Comparison of ENCODE assay signal across 23 mouse cellular contexts in genomic region chr7:35599492-35599891, GRCm38 (mm10). TPM values are rescaled to one million over a fixed set of nuclear protein-coding genes. Genes with fewer than 3 reads are reported as not detected.
DNase-seq lines count a peak whose midpoint lies in the region; ATAC-seq and TF ChIP-seq lines count a peak whose summit lies in the region.
"Had no signal": no experiment of that assay in that cellular context is flagged by ENCODE, and none has a peak within 500 bp of the region (broad histone marks: within the 10 kb centered on the region; RNA-seq: fewer than 3 reads in every experiment).

No protein-coding gene starts in this region.

- no peaks in the 10 kb centered on the region for H3K27me3 ChIP-seq in intestine, postnatal 0 days (replicated peaks; ENCODE audit: control insufficient read depth, insufficient read depth, low read length)
- H3K27me3 ChIP-seq in intestine, embryonic 15.5 days (replicated peaks) = no peaks in the 10 kb centered on the region
- H3K27me3 ChIP-seq in lung, embryonic 14.5 days (ENCODE audit: insufficient read depth, low read length) = no peaks in the 10 kb centered on the region
- no peaks in the 10 kb centered on the region for H3K27me3 ChIP-seq in E14TG2a.4 (ENCODE audit: insufficient read depth, low read length)
- no peaks in the 10 kb centered on the region for H3K27me3 ChIP-seq in heart, embryonic 11.5 days (ENCODE audit: control insufficient read depth, insufficient read depth, low read length)
- H3K27me3 ChIP-seq: forebrain, embryonic 13.5 days; liver, embryonic 15.5 days; megakaryocyte, embryonic 14.5 days had no signal

- no peak overlapping the region for H3K9ac ChIP-seq in intestine, postnatal 0 days (ENCODE audit: low read depth, low read length)
- H3K9ac ChIP-seq in intestine, embryonic 15.5 days = no peak overlapping the region
- no peak overlapping the region for H3K9ac ChIP-seq in lung, embryonic 14.5 days
- no peak overlapping the region for H3K9ac ChIP-seq in heart, embryonic 11.5 days (ENCODE audit: low read depth, low read length)
- H3K9ac ChIP-seq: forebrain, embryonic 13.5 days; hindbrain, embryonic 14.5 days; liver, embryonic 15.5 days had no signal

- H3K4me2 ChIP-seq in intestine, postnatal 0 days (replicated peaks; ENCODE audit: low read depth) = no peak overlapping the region
- no peak overlapping the region for H3K4me2 ChIP-seq in intestine, embryonic 15.5 days (replicated peaks)
- no peak overlapping the region for H3K4me2 ChIP-seq in lung, embryonic 14.5 days
- H3K4me2 ChIP-seq in heart, embryonic 11.5 days = no peak overlapping the region
- H3K4me2 ChIP-seq: forebrain, embryonic 13.5 days; hindbrain, embryonic 14.5 days; liver, embryonic 15.5 days had no signal

- no peak for TF ChIP-seq POLR2A in lung, adult 2 months (IDR thresholded peaks at IDR 0.05; ENCODE audit: borderline replicate concordance, extremely low read depth, low read depth, low read length)
- TF ChIP-seq POLR2A in brain, embryonic 14.5 days (IDR thresholded peaks at IDR 0.05; ENCODE audit: borderline replicate concordance, extremely low read depth, insufficient read depth, insufficient read length, poor library complexity, severe bottlenecking) = no peak

- H3K4me1 ChIP-seq in intestine, postnatal 0 days (replicated peaks; ENCODE audit: control insufficient read depth, insufficient read depth, low read length) = no peaks in the 10 kb centered on the region
- H3K4me1 ChIP-seq in intestine, embryonic 15.5 days (replicated peaks) = no peaks in the 10 kb centered on the region
- no peaks in the 10 kb centered on the region for H3K4me1 ChIP-seq in lung, embryonic 14.5 days (ENCODE audit: insufficient read depth)
- H3K4me1 ChIP-seq in lung, adult 2 months (ENCODE audit: control insufficient read depth, insufficient read depth, low read length) = no peaks in the 10 kb centered on the region
- peaks cover 34% of the 10 kb centered on the region for H3K4me1 ChIP-seq in E14TG2a.4 (replicated peaks; ENCODE audit: low read depth, low read length)
- no peaks in the 10 kb centered on the region for H3K4me1 ChIP-seq in heart, embryonic 11.5 days (ENCODE audit: control insufficient read depth, insufficient read depth, low read length)
- H3K4me1 ChIP-seq: forebrain, embryonic 13.5 days had no signal

- no peaks in the 10 kb centered on the region for H3K9me3 ChIP-seq in intestine, postnatal 0 days (ENCODE audit: control insufficient read depth)
- no peaks in the 10 kb centered on the region for H3K9me3 ChIP-seq in intestine, embryonic 15.5 days
- no peaks in the 10 kb centered on the region for H3K9me3 ChIP-seq in lung, embryonic 14.5 days (ENCODE audit: low read depth, low read length)
- H3K9me3 ChIP-seq in E14TG2a.4 (ENCODE audit: low read length) = no peaks in the 10 kb centered on the region
- no peaks in the 10 kb centered on the region for H3K9me3 ChIP-seq in heart, embryonic 11.5 days (replicated peaks; ENCODE audit: control insufficient read depth, low read length)
- H3K9me3 ChIP-seq: forebrain, embryonic 13.5 days; liver, embryonic 15.5 days; megakaryocyte, embryonic 14.5 days had no signal

- H3K27ac ChIP-seq in intestine, postnatal 0 days (ENCODE audit: low read depth, low read length) = no peak overlapping the region
- no peak overlapping the region for H3K27ac ChIP-seq in intestine, embryonic 15.5 days
- H3K27ac ChIP-seq in lung, embryonic 14.5 days (ENCODE audit: low read depth) = no peak overlapping the region
- H3K27ac ChIP-seq in heart, embryonic 11.5 days (ENCODE audit: low read depth, low read length) = no peak overlapping the region
- H3K27ac ChIP-seq: forebrain, embryonic 13.5 days; hindbrain, embryonic 14.5 days; liver, embryonic 15.5 days had no signal

- no peak overlapping the region for H3K4me3 ChIP-seq in intestine, postnatal 0 days (ENCODE audit: low read depth, low read length)
- H3K4me3 ChIP-seq in intestine, embryonic 15.5 days (replicated peaks) = no peak overlapping the region
- H3K4me3 ChIP-seq in lung, embryonic 14.5 days (ENCODE audit: low read depth, low read length) = no peak overlapping the region
- no peak overlapping the region for H3K4me3 ChIP-seq in lung, adult 2 months (replicated peaks; ENCODE audit: extremely low read depth, low read depth, low read length)
- H3K4me3 ChIP-seq in E14TG2a.4 (replicated peaks; ENCODE audit: low read length) = no peak overlapping the region
- no peak overlapping the region for H3K4me3 ChIP-seq in heart, embryonic 11.5 days (ENCODE audit: low read depth, low read length)
- H3K4me3 ChIP-seq: erythroblast, embryonic 14.5 days; forebrain, embryonic 13.5 days; liver, embryonic 15.5 days; megakaryocyte, embryonic 14.5 days had no signal

- ATAC-seq in intestine, postnatal 0 days = no peak
- ATAC-seq in intestine, embryonic 15.5 days = no peak
- no peak for ATAC-seq in lung, embryonic 14.5 days (ENCODE audit: insufficient read depth)
- ATAC-seq in heart, embryonic 11.5 days (replicated peaks; ENCODE audit: insufficient number of reproducible peaks, low FRiP score, low TSS enrichment) = no peak
- ATAC-seq: activated CD4-positive, CD25-positive, alpha-beta regulatory T cell, adult 4 months; forebrain, embryonic 13.5 days had no signal

- 91% methylated on average over 9 of the region's 9 CpGs for WGBS in intestine, postnatal 0 days
- 91% methylated on average over 9 of the region's 9 CpGs for WGBS in intestine, embryonic 15.5 days
- 87% methylated on average over 9 of the region's 9 CpGs for WGBS in lung, embryonic 14.5 days
- 88% methylated on average over 9 of the region's 9 CpGs for WGBS in lung, adult 2 months
- 90% methylated on average over 9 of the region's 9 CpGs for WGBS in heart, embryonic 11.5 days (ENCODE audit: insufficient replicate concordance)

- TF ChIP-seq CTCF in intestine, postnatal 0 days (IDR thresholded peaks at IDR 0.05; ENCODE audit: low read depth) = peak; percentile 16; the same call in 1 of the 2 replicates
- TF ChIP-seq CTCF in lung, embryonic 14.5 days (IDR thresholded peaks at IDR 0.05; ENCODE audit: low read depth) = peak; percentile 18; the same call in 1 of the 2 replicates
- no peak for TF ChIP-seq CTCF in lung, adult 2 months (IDR thresholded peaks at IDR 0.05; ENCODE audit: insufficient read depth, low read length)
- peak; percentile 74 for TF ChIP-seq CTCF in E14TG2a.4 (conservative IDR thresholded peaks at IDR 0.05; ENCODE audit: low read length)
- peak; percentile 22; the same call in 1 of the 2 replicates for TF ChIP-seq CTCF in brain, embryonic 14.5 days (IDR thresholded peaks at IDR 0.05; ENCODE audit: borderline replicate concordance, extremely low read depth, insufficient read depth, insufficient read length)

- H3K36me3 ChIP-seq in intestine, postnatal 0 days (ENCODE audit: control insufficient read depth, insufficient read depth) = peaks cover 35% of the 10 kb centered on the region
- peaks cover 9% of the 10 kb centered on the region for H3K36me3 ChIP-seq in intestine, embryonic 15.5 days
- peaks cover 41% of the 10 kb centered on the region for H3K36me3 ChIP-seq in lung, embryonic 14.5 days (ENCODE audit: insufficient read depth)
- peaks cover 83% of the 10 kb centered on the region for H3K36me3 ChIP-seq in E14TG2a.4 (ENCODE audit: insufficient read depth, low read length)
- H3K36me3 ChIP-seq in heart, embryonic 11.5 days (ENCODE audit: control insufficient read depth, insufficient read depth, low read length) = peaks cover 13% of the 10 kb centered on the region

- no peak for DNase-seq in lung, embryonic 14.5 days
- no peak for DNase-seq in lung, adult 2 months
- no peak for DNase-seq in brain, embryonic 14.5 days (ENCODE audit: low read depth)
- no peak for DNase-seq in embryo, embryonic 11 days
- DNase-seq: adrenal gland, postnatal 14 days; cerebellum, adult 2 months; gastrocnemius, postnatal 14 days; heart, adult 18-20 months; heart, postnatal 36 days; kidney, postnatal 36 days; lung, postnatal 14 days; retina, postnatal 1 day; thymus, adult 2 months had no signal

RNA-seq across cellular contexts. Expression of gene Ankrd27, which starts 13.4 kb away (rescaled TPM):
- polyA plus RNA-seq in intestine, postnatal 0 days (2015; fragmentation: Nextera tagmentation; extraction: Ambion mirVana) = 10.0 and 11.1 TPM in 2 replicates
- 34.6 and 38.0 TPM in 2 replicates for polyA plus RNA-seq in intestine, embryonic 15.5 days (2015; fragmentation: Nextera tagmentation; extraction: Ambion mirVana)
- polyA plus RNA-seq in lung, embryonic 14.5 days (2014; fragmentation: Nextera tagmentation; extraction: Ambion mirVana) = 38.1 and 38.8 TPM in 2 replicates
- polyA plus RNA-seq in lung, adult 2 months (2012; rRNA removed) = 23.4 and 28.7 TPM in 2 replicates
- polyA plus RNA-seq in brain, embryonic 14.5 days (2012; rRNA removed) = 23.6 and 24.4 TPM in 2 replicates
- 15.5 and 18.8 TPM in 2 replicates for polyA plus RNA-seq in heart, embryonic 11.5 days (2014; fragmentation: Nextera tagmentation; extraction: Ambion mirVana)

RNA-seq across cellular contexts. Expression of gene Rgs9bp, which starts 14.1 kb away (rescaled TPM):
- 0.03 TPM in 2 replicates for polyA plus RNA-seq in intestine, postnatal 0 days (2015; fragmentation: Nextera tagmentation; extraction: Ambion mirVana)
- polyA plus RNA-seq in intestine, embryonic 15.5 days (2015; fragmentation: Nextera tagmentation; extraction: Ambion mirVana) = 0.06 and 0.09 TPM in 2 replicates
- polyA plus RNA-seq in lung, embryonic 14.5 days (2014; fragmentation: Nextera tagmentation; extraction: Ambion mirVana) = 0.24 and 0.36 TPM in 2 replicates
- 0.06 and 0.11 TPM in 2 replicates for polyA plus RNA-seq in lung, adult 2 months (2012; rRNA removed)
- polyA plus RNA-seq in brain, embryonic 14.5 days (2012; rRNA removed) = 0.21 and 0.26 TPM in 2 replicates
- polyA plus RNA-seq in heart, embryonic 11.5 days (2014; fragmentation: Nextera tagmentation; extraction: Ambion mirVana) = 1.0 and 1.7 TPM in 2 replicates
- polyA plus RNA-seq: erythroblast, embryonic 14.5 days had no signal

RNA-seq across cellular contexts. Expression of gene Nudt19, which starts 43.4 kb away (rescaled TPM):
- 81.1 and 87.4 TPM in 2 replicates for polyA plus RNA-seq in intestine, postnatal 0 days (2015; fragmentation: Nextera tagmentation; extraction: Ambion mirVana)
- 122 and 129 TPM in 2 replicates for polyA plus RNA-seq in intestine, embryonic 15.5 days (2015; fragmentation: Nextera tagmentation; extraction: Ambion mirVana)
- polyA plus RNA-seq in lung, embryonic 14.5 days (2014; fragmentation: Nextera tagmentation; extraction: Ambion mirVana) = 53.9 and 54.9 TPM in 2 replicates
- polyA plus RNA-seq in lung, adult 2 months (2012; rRNA removed) = 20.6 and 22.3 TPM in 2 replicates
- polyA plus RNA-seq in brain, embryonic 14.5 days (2012; rRNA removed) = 40.5 and 46.1 TPM in 2 replicates
- 90.4 and 99.8 TPM in 2 replicates for polyA plus RNA-seq in heart, embryonic 11.5 days (2014; fragmentation: Nextera tagmentation; extraction: Ambion mirVana)

RNA-seq across cellular contexts. Expression of gene Pdcd5, which starts 47.8 kb away (rescaled TPM):
- 168 and 169 TPM in 2 replicates for polyA plus RNA-seq in intestine, postnatal 0 days (2015; fragmentation: Nextera tagmentation; extraction: Ambion mirVana)
- 193 and 197 TPM in 2 replicates for polyA plus RNA-seq in intestine, embryonic 15.5 days (2015; fragmentation: Nextera tagmentation; extraction: Ambion mirVana)
- 266 and 281 TPM in 2 replicates for polyA plus RNA-seq in lung, embryonic 14.5 days (2014; fragmentation: Nextera tagmentation; extraction: Ambion mirVana)
- polyA plus RNA-seq in lung, adult 2 months (2012; rRNA removed) = 33.1 and 45.9 TPM in 2 replicates
- polyA plus RNA-seq in brain, embryonic 14.5 days (2012; rRNA removed) = 138 and 144 TPM in 2 replicates
- 296 and 323 TPM in 2 replicates for polyA plus RNA-seq in heart, embryonic 11.5 days (2014; fragmentation: Nextera tagmentation; extraction: Ambion mirVana)
